In genomic region chr11:8589226-8589905, GRCm38 (mm10) we compare ENCODE assay signal across 8 mouse cellular contexts.
A peak's percentile ranks its signal among the peaks of the same experiment; 100 is the strongest.
DNase-seq lines count a peak whose midpoint lies in the region; ATAC-seq lines count a peak whose summit lies in the region.

No protein-coding gene starts in this region.

- intact Hi-C loops in left cerebral cortex, postnatal 14 days (cut with DNase I): no loop called here
- intact Hi-C loops in gastrocnemius, postnatal 14 days (cut with DNase I; ENCODE audit: low total_unique reads): no loop called here

- peak; percentile 95 for ATAC-seq in frontal cortex, adult (ENCODE audit: low TSS enrichment)
- ATAC-seq in megakaryocyte progenitor cell, adult 5-6 weeks (replicated peaks; ENCODE audit: poor library complexity): peak; percentile 82
- no peak for ATAC-seq in inflammation-experienced regulatory T-cells, adult 6 months

- peak; percentile 70 for DNase-seq in layer of hippocampus, adult 11-12 months (ENCODE audit: low spot score)
- DNase-seq in layer of hippocampus, postnatal 25 days (ENCODE audit: extremely low spot score in 1 of 2, low spot score in 1 of 2): no peak
- DNase-seq in left cerebral cortex, postnatal 14 days (ENCODE audit: low spot score in 2 of 2): peak; percentile 61 to 84
- DNase-seq in ovary, postnatal 10 days (ENCODE audit: low spot score): no peak
- DNase-seq in gastrocnemius, postnatal 14 days: no peak

Comparison
In these comparisons a context has a peak if more than half of its experiments do, and no peak if none do; other contexts are left out.
1. DNase-seq: peak in layer of hippocampus, adult 11-12 months (single experiment) and left cerebral cortex, postnatal 14 days (2 of 2); none in layer of hippocampus, postnatal 25 days (0 of 2), ovary, postnatal 10 days (single experiment) and gastrocnemius, postnatal 14 days (single experiment).